Mouse (Mus musculus) monocyte, adult 2 months (primary cell): ENCODE results near the gene Ccdc13.

Source experiments
- DNase-seq, 2 experiments: peaks; one replicate each; pipeline ENCODE4 v3.0.0; 2022; ENCODE audit warnings: low spot score in 2 of 2, low read depth in 1 of 2

Ccdc13 gene

DNA sequence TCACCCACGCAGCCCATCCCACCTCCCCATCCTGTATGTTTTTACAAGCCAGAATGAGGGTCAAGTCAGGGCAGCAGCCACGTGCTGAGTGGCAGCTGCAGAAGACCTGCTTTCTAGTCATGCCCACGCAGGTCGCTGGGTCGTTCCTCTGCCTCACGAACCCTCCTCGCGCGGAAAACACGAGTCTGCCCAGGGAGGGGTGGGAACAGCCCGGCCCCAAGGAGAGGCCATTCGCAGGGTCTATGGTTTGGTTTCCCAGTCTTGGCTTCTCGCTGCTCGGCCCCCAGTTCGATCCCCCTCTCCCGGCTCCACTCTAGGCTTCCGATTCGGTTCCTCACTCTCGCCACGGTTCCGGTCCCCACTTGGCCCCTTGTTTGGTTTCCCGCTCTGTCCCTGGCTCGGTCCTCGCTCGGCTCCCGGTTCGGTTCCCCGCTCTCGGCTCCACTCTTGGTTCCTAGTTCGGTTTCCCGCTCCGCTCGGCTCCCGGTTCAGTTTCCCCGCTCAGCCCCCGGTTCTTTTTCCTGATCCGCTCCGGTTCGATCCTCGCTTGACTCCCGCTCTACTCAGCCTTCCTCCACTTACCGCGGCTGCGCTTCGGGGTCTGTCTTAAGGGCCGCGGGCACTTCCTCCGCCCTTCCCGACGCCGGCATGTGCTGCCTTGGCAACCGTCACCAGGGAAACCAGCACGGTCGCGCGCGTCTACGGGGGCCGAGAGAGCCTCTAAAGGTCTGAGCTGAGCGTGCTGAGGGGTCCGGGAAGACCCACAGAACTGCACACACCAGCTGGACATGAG, at the start of gene Ccdc13:
Gene Ccdc13, minus strand, starts transcription at position 633 of the 793 bp plus-strand sequence.
- peak in 1 of 2 experiments; percentile 43 for DNase-seq

DNA sequence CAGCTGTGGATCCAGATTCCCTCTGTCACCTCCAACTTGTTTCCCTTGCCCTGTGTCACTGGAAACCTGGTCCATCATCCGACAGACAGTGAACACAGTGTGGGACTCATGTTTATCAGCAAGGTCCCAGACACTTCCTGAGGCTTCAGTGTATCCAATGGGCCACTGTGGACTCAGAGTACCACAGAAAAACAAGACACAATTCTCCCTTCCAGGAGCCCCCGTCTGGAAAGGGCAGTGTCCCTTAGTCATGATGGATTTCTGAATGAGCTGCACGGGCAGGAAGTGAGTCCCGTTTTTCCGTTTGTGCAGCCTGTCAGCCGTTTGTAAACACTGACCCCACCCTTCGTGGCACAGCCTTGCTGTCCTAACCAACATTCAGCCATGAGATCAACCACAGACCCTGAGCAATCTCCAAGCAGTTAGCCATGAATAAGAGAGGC, 42.8 kb upstream of the Ccdc13 start:
- no peak for DNase-seq

DNA sequence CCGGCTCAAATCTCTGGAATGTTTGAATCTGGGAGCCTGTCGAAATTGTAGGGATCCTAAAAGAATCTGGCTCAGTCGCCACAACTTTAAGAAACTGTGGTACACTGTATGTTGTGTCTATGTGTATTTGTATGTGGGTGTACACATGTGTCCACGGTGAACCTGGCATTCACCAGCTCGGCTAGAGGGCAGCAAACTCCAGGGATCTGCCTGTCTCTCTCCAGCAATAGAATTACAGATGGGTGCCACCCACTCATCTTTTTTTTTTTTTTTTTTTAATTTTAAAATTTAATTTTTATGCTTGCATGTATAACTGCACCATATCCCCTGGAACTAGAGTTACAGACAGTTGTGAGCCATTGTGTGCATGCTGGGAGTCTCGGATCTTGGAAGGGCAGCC, 42.0 kb upstream of the Ccdc13 start:
- no peak for DNase-seq

DNA sequence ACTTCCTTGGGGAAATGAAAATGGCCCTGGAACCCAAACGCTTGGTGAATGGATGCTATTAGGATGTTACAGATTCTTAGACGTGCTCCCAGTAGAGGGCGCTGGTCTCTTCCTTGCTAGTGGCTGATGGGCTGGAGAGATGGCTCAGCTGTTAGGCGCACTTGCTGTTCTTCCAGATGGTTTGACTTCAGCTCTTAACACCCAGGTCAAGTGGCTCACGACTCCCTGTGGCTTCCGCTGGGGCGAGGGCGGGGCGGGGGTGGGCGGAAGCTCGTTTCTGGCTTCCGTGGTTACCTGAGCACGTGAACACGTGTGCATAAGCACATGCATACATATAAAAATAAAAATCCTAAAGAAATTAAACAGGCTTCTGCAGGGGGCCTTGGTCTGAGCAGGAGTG, 41.6 kb upstream of the Ccdc13 start:
- DNase-seq: peak; percentile 12 to 25

DNA sequence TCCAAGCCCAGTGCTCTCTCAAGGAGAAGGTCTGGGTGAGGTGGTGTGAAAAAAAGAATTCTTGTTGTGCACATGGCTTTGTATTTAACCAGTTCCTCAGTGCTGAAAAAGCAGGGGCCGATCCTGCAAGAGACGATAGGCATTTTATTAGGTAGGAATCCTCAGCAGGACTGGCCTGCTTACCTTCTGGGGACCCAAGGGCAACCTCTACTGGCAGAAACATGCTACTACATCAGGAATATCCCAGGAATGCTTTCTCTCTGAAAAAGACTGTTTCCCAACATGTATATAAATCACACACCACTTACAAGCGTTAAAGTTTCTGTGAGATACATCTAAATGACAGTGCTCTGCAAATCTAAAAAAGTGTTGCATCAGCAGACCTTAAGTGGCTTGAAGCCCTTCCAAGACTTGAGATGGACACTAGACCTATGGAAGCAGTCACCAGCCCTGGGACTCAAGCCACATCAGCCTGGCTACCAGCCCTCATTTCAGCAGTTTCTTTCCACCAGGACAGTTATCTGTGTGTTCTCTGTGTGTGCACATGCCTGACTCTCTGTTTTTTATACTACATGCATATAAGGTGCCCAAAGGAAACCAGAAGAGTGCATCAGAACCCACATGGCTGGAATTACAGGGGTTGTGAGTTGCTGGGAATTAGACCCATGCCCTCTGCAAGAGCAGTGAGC, 37.9 kb upstream of the Ccdc13 start:
- no peak for DNase-seq

DNA sequence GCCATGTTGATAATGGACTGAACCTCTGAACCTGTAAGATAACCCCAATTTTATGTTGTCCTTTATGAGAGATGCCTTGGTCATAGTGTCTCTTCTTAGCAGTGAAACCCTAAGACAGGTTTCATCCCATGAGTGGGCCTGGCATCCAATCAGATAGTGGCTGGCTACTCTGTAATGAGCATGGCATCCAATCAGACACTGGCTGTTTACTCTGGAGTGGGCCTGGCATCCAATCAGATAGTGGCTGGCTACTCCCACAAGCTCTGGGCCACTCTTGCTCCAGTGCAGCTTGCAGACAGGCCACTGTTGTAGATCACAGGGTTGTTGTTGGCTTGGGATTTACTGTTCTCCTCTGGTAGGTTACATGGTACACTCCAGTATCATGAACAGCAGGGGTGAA, 34.3 kb upstream of the Ccdc13 start:
- no peak for DNase-seq

DNA sequence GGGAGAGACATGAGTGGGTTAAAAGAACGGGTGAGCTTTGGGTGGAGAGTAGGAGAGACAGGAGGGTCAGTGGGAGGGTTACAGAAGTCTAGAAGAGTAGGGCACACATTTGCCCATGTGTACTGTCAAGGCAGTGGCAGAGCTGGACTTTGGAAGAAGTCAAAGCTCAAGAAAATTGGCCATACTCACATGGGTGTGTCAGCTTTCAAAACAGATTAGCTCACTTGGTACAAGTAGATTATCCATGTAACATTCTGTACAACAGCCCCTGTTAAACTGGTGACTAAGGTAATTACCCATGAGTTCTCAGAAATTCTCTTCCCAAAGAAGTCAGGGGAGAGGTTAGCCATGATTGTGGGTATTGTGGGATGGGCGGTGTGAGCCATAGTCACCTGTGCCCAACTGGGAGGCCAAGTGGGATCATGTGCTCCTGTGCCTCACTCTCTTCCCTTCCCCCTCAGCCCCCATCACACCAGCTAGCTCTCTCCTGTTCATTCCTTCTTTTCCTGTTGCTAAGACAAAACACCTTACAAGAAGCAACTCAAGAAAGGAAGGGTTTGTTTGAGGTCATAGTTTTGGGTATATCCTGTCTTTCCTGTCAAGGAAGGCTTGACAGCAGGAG, 32.9 kb upstream of the Ccdc13 start:
- DNase-seq: no peak

DNA sequence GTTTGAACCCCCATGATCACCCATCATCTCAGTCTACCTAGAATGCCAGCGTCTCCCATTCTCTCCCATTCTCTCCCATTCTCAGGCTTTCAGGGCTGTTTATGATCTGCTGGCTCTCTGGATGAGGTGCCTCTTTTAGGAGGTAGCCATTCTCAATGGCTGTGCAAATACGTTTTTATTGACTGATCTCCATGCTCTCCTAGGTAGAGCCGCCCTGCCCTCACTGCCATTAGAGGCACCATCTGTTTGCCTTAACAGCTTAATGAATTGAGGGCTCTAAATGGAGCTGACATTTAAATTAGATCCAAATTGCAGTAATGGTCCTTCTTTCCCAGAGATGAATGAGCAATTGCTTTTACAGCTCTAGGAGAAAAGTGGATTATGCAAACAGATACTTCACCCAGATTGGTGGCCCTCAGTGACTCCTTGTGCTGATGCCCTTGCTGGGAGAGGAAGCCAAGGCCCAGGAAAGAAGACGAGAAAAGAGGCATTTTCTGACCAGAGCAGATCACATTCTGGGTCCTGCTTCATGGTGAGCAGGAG, 30.8 kb upstream of the Ccdc13 start:
- DNase-seq: no peak

DNA sequence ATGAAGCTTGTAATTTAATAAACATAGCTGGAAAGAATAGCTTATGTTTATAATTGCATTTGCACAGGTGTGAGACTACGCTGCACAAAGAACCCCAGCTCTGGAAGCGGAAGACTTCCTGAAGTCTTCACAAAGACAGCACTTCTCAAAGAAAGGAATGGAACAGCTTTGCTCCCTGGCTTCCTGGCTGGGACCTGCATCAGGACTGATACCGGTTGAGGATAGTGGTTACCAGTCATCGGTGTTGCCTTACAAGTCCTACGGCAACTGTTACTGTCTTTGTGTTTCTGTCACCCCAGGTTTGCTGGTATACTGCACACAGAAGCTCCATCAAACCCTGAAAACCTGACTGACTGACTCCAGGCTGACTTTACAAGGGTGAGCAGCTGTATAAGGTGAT, 30.2 kb upstream of the Ccdc13 start:
- no peak for DNase-seq

DNA sequence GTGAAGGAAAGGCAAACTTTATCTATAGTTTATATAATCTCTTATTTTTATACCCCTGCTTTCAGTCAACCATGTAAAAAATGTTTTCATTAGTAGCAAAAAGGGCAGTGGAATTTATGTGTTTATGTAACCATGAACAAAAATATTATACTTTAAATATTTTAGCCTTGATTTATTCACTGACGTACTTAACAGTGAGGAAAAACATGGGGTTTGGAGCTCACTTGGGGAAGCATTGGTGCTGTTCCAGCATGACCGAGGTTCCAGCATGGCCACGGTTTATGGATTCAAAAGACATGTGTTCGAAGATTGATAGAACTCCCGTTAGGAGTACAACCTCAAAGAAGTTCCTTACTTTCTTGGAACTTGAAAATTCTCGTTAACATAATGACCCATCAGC, 29.0 kb upstream of the Ccdc13 start:
- no peak for DNase-seq

DNA sequence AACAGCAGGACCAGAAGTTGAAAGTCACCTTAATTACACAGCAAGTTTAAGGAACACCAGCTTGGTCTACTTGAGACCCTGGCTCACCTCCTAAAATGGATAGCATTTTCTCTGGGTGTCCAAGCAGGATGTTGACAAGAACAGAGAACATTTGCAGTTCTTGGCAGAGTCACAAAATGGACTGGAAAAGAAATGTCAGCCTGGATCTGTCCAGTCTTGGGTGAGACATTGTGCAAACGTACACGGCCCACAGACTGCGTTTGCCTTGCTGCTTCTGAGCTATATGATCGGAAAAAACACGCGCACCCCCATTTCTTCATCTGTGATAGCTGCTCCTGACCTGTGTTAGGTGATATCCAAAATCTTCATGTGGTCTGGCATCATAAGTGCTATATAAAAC, 28.4 kb upstream of the Ccdc13 start:
- DNase-seq: no peak

DNA sequence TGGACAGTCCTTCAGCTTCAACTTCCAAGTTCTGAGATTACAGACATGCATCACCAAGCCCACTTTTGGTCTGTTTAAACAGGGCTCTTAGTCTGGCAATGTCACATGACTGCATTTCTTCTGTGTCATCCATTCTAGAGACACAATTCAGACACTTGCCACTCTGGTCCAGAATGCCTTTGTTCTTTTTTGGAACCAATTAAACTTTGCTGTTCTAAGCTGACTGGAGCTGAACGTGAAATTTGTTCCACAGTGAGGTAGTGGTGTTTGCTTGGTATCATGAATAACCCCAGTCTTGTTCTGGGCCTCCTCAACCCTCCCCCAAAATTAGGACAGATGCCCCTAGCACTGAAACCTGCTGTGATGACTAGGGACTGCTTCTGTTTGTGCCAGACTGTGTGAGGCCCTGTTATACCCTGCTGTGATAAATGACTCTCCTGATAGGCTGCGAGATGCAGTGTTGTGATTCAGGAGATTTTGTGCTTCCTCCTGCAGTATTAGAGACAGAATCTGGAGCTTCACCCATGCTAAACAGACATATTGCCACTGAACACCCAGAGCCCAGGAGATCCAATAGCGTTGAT, 26.3 kb upstream of the Ccdc13 start:
- no peak for DNase-seq

DNA sequence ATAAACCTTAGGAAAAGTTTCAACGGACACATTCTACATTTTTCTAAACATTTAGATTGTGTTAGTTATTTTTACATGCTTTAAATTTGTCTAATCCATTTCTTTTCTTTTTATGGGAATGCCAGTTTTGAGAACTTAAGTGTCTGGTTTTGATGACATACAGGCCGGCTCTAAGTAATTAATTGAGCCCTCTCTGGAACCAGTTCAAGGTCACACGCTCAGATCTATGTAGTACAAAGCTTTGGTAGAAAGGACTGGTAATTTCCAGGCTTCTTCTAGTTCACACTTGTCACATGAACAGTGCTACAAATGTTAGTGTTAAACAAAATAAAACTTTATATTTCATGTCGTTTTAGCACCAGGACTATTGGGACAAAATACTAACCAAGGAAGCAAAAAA, 25.6 kb upstream of the Ccdc13 start:
- DNase-seq: no peak

DNA sequence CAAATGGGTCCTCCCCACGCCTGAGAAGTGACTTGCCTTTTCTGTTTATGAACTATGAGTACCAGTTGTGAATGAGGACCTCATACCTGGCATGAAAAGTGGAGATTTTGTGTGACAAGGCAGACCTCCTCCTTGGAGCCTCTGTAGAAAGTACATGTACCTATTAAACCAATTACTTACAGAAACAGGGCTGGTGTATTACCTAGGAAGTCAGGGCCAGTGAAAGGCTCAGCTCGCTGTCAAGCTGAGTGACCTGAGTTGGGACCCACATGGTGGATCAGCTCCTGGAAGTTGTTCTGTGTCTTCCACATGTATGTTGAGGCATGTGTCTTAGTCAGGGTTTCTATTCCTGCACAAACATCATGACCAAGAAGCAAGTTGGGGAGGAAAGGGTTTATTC, 21.7 kb upstream of the Ccdc13 start:
- no peak for DNase-seq

DNA sequence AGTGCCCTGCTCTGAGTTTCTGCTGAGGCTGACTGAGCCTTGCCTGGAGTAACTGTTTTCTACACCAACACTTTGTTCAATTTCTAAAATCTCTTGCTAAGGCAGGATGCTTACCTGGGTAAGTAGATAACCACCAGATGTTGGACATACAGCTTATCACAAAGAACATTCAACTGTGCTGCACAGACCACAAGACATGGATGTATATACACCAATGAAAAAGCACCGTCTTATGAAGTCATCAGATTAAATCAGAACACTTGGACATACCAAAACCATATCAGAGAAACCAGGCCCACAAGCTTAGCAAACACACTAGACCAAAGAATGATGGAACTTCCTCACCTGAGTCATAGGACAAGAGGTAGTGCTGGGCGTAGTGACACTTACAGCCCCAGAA, 20.1 kb upstream of the Ccdc13 start:
- DNase-seq: no peak

DNA sequence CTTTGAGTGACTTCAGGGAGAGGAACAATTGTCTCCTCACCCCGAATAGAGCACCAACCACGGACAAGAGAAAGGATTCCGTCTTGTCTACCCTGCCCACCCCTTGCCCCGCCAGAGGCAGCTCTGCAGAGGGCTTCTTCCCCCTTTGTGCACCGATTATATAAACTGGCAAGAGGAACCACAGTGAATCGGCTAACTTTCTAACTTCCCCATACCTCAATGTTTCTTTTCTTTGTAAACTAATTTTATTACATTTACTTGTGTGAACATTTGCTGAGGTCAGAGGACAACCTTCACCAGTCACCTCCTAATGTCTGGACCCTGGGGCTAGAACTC, 18.9 kb upstream of the Ccdc13 start, which contains the start of gene Higd1a:
Gene Higd1a, minus strand, starts transcription at position 210 of the 336 bp plus-strand sequence.
- no peak for DNase-seq

DNA sequence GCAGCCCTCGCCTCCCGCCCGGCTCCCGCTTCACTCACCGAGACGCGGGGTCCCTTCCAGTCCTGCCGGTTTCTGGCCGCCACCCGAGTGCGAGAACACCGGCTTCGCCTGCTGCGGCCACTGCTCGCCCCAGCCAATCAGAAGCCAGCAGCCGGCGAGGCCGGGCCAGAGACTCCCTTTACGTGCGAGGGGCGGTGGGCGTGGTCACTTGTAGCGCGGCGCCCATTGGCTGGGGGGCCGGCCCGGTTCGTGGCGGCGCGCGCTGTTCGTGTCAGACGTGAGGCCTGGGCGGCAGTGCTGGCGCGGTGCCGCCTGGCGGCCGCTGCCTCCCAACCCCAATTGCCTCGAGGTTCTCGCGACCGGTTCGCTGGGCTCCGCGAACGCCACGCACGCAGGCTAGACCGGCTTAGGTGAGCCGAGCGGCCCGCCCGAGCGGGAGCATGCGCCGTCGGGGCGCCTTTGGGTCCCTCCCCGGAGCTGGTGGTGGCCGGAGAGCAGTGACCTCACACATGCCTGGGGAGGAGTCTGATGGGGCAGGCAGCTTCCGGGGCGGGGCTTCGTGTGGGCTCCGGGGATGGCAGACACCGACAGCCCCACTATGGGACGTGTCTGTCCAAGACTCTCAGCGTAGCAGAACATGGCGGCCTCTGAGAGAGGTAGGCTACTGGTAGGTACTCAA, 18.4 kb upstream of the Ccdc13 start:
- peak; percentile 91 to 98 for DNase-seq

DNA sequence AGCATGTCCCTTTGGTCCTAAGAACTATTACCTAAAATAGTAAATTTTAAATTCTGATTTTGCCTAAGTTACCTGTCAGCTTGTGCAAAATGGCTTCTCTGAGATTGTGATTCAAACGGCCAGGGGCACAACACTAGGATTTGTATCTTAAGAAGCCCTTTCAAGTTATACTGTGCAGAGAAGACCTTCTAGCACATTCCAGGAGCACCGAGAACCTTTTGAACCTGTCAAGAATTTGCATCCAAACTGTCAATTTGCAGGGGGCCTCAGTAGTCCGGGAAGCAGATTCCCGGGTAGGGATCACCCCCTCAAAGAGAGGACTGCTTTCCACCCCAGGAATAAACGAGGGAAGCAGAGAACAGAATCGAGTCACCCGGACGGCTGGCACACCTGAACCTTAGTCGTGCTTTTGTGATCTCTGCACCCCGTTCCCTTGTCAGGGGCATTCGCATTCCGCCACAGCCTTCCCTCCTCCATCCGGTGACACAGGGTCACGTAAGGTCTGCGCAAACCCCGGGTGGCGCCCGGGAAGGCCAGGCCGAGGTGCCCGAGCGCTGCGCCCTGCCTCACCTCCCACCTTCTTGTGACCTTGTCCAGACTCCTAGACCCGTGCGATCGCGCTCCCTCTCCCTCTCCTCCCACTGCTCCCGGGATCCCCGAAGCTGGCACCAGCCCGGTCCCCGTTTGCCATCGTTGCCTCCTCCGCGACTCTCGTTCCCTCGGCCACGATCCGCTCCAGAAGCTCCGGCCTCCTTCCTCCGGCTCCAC, 17.6 kb upstream of the Ccdc13 start:
- DNase-seq: peak; percentile 14 to 18

DNA sequence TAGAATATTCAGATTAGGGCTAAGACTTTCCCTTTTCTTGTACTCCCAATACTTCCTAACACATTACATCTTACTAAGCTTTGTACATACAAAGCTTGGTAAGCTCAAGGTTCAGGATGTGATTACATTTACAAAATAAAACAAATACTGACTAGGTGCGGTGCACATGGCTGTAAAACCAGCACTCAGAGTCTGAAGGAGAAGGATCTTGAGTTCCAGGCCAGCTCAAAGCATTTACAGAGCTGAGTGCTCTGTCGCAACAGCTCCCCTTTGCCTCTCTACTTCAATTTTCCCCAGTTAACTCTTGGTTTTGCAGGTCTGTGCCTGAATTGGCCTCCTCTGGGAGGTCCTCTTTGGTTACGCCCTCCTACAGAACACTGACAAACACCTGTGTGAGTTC, 15.0 kb upstream of the Ccdc13 start:
- DNase-seq: no peak

DNA sequence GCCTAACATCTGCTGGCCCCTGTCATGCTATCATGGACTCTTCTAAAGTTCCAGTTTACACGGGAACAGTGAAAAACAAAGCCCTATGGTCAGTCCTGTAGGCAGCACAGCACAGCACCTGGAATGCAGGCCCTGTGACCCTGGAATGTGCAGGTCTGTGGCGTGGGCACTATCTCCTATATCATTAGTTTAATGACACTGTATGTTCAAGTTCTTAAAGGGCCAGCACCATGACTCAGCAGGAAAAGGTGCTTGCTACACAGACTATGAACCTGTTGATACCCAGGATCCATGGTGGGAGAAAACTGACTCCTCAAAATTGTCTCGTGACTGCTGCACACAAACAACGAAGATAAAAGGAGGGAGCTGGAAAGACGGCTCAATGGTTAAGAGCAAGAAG, 8.6 kb upstream of the Ccdc13 start:
- DNase-seq: no peak
